Mouse (Mus musculus) urinary bladder, postnatal 36 days (tissue): ENCODE measurements around the gene Cenpj.

Experiments used
- DNase-seq, 2 experiments: peaks; one replicate each; pipeline ENCODE4 v3.0.0; 2022; ENCODE audit warnings: low spot score in 2 of 2, mixed read lengths in 1 of 2

Gene Cenpj

DNA sequence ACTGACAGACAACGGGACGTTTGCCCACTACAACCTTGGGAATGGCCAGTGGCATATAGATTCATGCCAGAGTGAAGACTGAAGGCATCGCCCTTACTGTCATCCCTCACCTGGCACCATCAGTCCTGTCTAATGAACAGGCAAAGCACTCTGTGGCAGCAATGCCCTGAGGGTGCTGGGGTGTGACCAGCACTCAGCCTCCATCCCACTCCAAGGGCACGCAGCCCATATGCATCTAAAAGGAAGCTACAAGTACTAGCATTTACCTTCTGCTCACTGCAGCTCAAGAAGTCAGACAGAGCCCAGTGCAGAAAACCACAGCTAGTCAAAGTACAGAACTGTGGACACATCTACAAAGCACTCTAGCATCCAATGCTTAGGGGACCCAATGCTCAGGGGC, 29.7 kb downstream of the Cenpj start:
- no peak for DNase-seq

DNA sequence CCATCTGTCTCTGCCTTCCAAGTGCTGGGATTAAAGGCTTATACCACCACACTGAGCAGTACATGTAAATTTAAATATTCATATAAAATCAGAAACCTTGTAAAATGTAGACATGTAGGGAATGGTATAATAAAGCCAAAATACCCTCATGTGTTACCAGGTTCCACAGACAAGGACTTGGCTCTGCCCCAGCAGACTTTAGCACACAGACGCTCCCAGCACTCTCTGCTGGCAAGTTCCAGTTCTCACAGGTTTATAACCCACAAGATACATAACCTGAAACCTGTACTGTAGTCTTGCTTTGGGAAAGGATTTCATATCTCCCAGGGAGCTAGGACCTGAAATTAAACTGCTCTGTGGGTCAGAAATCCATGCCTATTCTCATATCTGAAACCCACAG, 30.3 kb downstream of the Cenpj start:
- DNase-seq = no peak

DNA sequence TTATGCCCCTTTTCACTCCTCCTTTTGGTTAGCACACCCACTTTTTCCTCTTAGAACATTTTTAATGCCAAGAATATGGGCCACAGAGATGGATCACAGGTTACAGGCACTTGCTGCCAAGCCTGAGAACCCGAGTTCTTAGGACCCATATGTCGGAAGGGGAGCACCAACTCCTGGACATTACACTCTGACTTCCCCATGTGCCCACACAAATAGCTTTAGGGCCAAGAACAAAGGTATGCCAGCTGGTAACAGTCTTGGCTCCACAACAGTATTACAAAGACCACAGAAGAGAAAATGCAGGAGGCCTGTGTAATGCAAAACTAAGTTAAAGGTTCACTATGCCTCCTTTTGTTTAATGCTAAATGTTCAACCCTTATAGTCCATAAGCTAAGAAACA, 44.4 kb downstream of the Cenpj start:
- no peak for DNase-seq

- no peak for DNase-seq
Observed at GRCm38 (mm10) chr14:56514775-56515174, 60.5 kb downstream of the Cenpj start.

DNA sequence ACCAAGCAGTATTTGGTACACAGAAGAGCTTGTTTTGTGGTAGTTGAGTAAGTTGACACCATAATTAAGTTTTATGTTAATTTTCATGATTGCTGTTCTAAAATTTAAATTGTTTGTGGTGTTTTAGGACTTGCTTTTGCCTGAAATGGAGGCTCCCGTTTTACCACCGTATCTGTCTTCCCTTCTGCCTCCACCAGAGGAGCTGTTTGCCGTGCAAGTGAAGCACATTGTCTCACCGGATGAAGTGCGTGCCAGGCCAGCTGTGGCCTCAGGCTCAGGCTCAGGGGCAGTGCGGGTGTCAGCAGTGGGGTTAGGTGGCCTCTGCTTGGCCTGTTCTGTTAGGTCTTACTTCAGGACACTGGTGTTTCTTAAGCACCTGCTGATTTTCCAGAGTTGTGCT, 63.1 kb downstream of the Cenpj start:
- no peak for DNase-seq

GRCm38 (mm10) chr14:56506743-56507142, 68.5 kb downstream of the Cenpj start:
- DNase-seq = no peak

GRCm38 (mm10) chr14:56502407-56502806, 72.8 kb downstream of the Cenpj start:
- no peak for DNase-seq

DNA sequence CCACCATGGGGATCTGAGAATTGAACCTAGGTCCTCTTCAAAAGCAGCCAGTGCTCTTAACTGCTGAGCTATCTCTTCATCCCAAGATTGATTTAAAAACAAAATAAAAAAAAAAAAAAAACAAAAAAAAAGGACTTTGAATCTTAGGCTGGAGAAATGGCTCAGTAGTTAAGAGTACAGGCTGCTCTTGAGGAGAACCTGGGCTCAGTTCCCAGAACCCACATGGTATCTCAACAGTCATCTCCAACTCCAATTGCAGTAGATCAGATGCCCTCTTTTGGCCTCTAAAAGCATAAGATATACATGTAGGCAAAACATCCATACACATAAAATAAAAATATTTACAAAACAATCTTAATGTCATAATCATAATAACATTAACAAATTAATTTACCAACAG, 85.4 kb downstream of the Cenpj start:
- DNase-seq = no peak
